Mouse (Mus musculus): ENCODE measurements around the gene Clock.

- TF ChIP-seq POLR2A (IDR thresholded peaks at IDR 0.05; ENCODE audit: low read depth, low read length) (no peak), CTCF (conservative IDR thresholded peaks at IDR 0.05; ENCODE audit: insufficient read depth, insufficient read length, low read depth, low read length) (no peak)
These were observed 139.8 kb downstream of the Clock start for GRCm38 (mm10) chr5:76164827-76165226.

Data from kidney, adult 2 months (tissue).